ENCODE assay signal across 12 mouse cellular contexts in genomic region chr15:102547478-102547877, GRCm38 (mm10). TPM values are rescaled to one million over a fixed set of nuclear protein-coding genes. Genes with fewer than 3 reads are reported as not detected.
DNase-seq lines count a peak whose midpoint lies in the region; ATAC-seq and TF ChIP-seq lines count a peak whose summit lies in the region.
"Had no signal": no experiment of that assay in that cellular context is flagged by ENCODE, and none has a peak within 500 bp of the region (broad histone marks: within the 10 kb centered on the region; RNA-seq: fewer than 3 reads in every experiment).

No protein-coding gene starts in this region.

- H3K27ac ChIP-seq in heart, adult 2 months = peak overlapping the region; percentile 54
- no peak overlapping the region for H3K27ac ChIP-seq in heart, embryonic 11.5 days (ENCODE audit: low read depth, low read length)
- peak overlapping the region; percentile 66 for H3K27ac ChIP-seq in neural tube, embryonic 13.5 days (replicated peaks)
- peak overlapping the region; percentile 89 for H3K27ac ChIP-seq in forebrain, embryonic 14.5 days (ENCODE audit: low read depth, low read length)
- H3K27ac ChIP-seq in limb, embryonic 10.5 days = no peak overlapping the region
- H3K27ac ChIP-seq: lung, embryonic 15.5 days had no signal

- TF ChIP-seq EP300 in heart, adult 2 months (IDR thresholded peaks at IDR 0.05; ENCODE audit: insufficient read depth, low read depth, low read length) = no peak

- no peak overlapping the region for H3K4me3 ChIP-seq in heart, adult 2 months
- no peak overlapping the region for H3K4me3 ChIP-seq in heart, embryonic 11.5 days (ENCODE audit: low read depth, low read length)
- H3K4me3 ChIP-seq in neural tube, embryonic 13.5 days = no peak overlapping the region
- no peak overlapping the region for H3K4me3 ChIP-seq in forebrain, embryonic 14.5 days (ENCODE audit: low read depth, low read length)
- H3K4me3 ChIP-seq in limb, embryonic 10.5 days = no peak overlapping the region
- H3K4me3 ChIP-seq: lung, embryonic 15.5 days had no signal

- DNase-seq in heart, adult 2 months = peak in 1 of 2 experiments; percentile 38
- no peak for DNase-seq in neural tube, embryonic 10.5 days (ENCODE audit: extremely low spot score, low spot score)
- peak; percentile 65 for DNase-seq in forebrain, embryonic 14.5 days (ENCODE audit: low spot score)
- no peak for DNase-seq in liver
- no peak for DNase-seq in limb, embryonic 10.5 days (ENCODE audit: low spot score)
- DNase-seq in lung, postnatal 4 days = no peak

- TF ChIP-seq POLR2A in heart, adult 2 months (IDR thresholded peaks at IDR 0.05; ENCODE audit: insufficient read depth, low read depth, low read length) = no peak

- TF ChIP-seq CTCF in heart, adult 2 months (IDR thresholded peaks at IDR 0.05) = no peak

- intact Hi-C loops in heart, adult 2 months (cut with DNase I) = loop anchor here (5.0 kb wide), 2 partner anchors 75 to 120 kb away; no protein-coding TSS in a partner anchor

- peaks cover 9% of the 10 kb centered on the region for H3K36me3 ChIP-seq in heart, adult 2 months (ENCODE audit: control insufficient read depth, insufficient read depth, low read length)
- H3K36me3 ChIP-seq in heart, embryonic 11.5 days (ENCODE audit: control insufficient read depth, insufficient read depth, low read length) = peaks cover 18% of the 10 kb centered on the region
- peaks cover 60% of the 10 kb centered on the region for H3K36me3 ChIP-seq in neural tube, embryonic 13.5 days
- H3K36me3 ChIP-seq in forebrain, embryonic 14.5 days (ENCODE audit: control insufficient read depth, insufficient read depth, low read length) = peaks cover 35% of the 10 kb centered on the region
- H3K36me3 ChIP-seq in limb, embryonic 10.5 days = peaks cover 83% of the 10 kb centered on the region

- no peaks in the 10 kb centered on the region for H3K9me3 ChIP-seq in heart, embryonic 11.5 days (replicated peaks; ENCODE audit: control insufficient read depth, low read length)
- H3K9me3 ChIP-seq in neural tube, embryonic 13.5 days = no peaks in the 10 kb centered on the region
- no peaks in the 10 kb centered on the region for H3K9me3 ChIP-seq in forebrain, embryonic 14.5 days (replicated peaks; ENCODE audit: control insufficient read depth, low read length)
- no peaks in the 10 kb centered on the region for H3K9me3 ChIP-seq in limb, embryonic 10.5 days (replicated peaks)
- H3K9me3 ChIP-seq: lung, embryonic 15.5 days had no signal

- H3K79me2 ChIP-seq in heart, adult 2 months (replicated peaks; ENCODE audit: control insufficient read depth, insufficient read depth, low read length) = no peaks in the 10 kb centered on the region

- WGBS in heart, adult 2 months = 68% methylated on average over 3 of the region's 3 CpGs
- WGBS in heart, embryonic 11.5 days (ENCODE audit: insufficient replicate concordance) = 93% methylated on average over 3 of the region's 3 CpGs
- WGBS in neural tube, embryonic 13.5 days = 80% methylated on average over 3 of the region's 3 CpGs
- WGBS in forebrain, embryonic 14.5 days = 57% methylated on average over 3 of the region's 3 CpGs
- WGBS in limb, embryonic 10.5 days = 97% methylated on average over 3 of the region's 3 CpGs

- no peak overlapping the region for H3K4me2 ChIP-seq in heart, embryonic 11.5 days
- H3K4me2 ChIP-seq in neural tube, embryonic 13.5 days = no peak overlapping the region
- H3K4me2 ChIP-seq in forebrain, embryonic 14.5 days (ENCODE audit: low read length) = no peak overlapping the region
- H3K4me2 ChIP-seq: lung, embryonic 15.5 days had no signal

- peaks cover 6% of the 10 kb centered on the region; the same call in 1 of the 2 replicates for H3K4me1 ChIP-seq in heart, adult 2 months (ENCODE audit: control insufficient read depth, insufficient read depth, low read length)
- H3K4me1 ChIP-seq in heart, embryonic 11.5 days (ENCODE audit: control insufficient read depth, insufficient read depth, low read length) = no peaks in the 10 kb centered on the region
- peaks cover 9% of the 10 kb centered on the region; the same call in 1 of the 2 replicates for H3K4me1 ChIP-seq in neural tube, embryonic 13.5 days (replicated peaks)
- H3K4me1 ChIP-seq in forebrain, embryonic 14.5 days (ENCODE audit: control insufficient read depth, insufficient read depth, low read length) = peaks cover 11% of the 10 kb centered on the region; the same call in 1 of the 2 replicates
- H3K4me1 ChIP-seq in limb, embryonic 10.5 days = no peaks in the 10 kb centered on the region
- H3K4me1 ChIP-seq: lung, embryonic 15.5 days had no signal

- H3K27me3 ChIP-seq in heart, adult 2 months (ENCODE audit: control insufficient read depth, insufficient read depth, low read length) = no peaks in the 10 kb centered on the region
- no peaks in the 10 kb centered on the region for H3K27me3 ChIP-seq in heart, embryonic 11.5 days (ENCODE audit: control insufficient read depth, insufficient read depth, low read length)
- H3K27me3 ChIP-seq in neural tube, embryonic 13.5 days = no peaks in the 10 kb centered on the region
- H3K27me3 ChIP-seq in forebrain, embryonic 14.5 days (replicated peaks; ENCODE audit: control insufficient read depth, insufficient read depth, low read length) = no peaks in the 10 kb centered on the region
- H3K27me3 ChIP-seq in limb, embryonic 10.5 days (ENCODE audit: low read depth, poor library complexity, severe bottlenecking) = no peaks in the 10 kb centered on the region
- H3K27me3 ChIP-seq: lung, embryonic 15.5 days had no signal

- ATAC-seq in heart, embryonic 11.5 days (replicated peaks; ENCODE audit: insufficient number of reproducible peaks, low FRiP score, low TSS enrichment) = no peak
- ATAC-seq in neural tube, embryonic 13.5 days (ENCODE audit: low read depth) = no peak
- peak; percentile 80 for ATAC-seq in forebrain, embryonic 14.5 days
- ATAC-seq: inflammation-experienced regulatory T-cells, adult 6 months had no signal

- no peak overlapping the region for H3K9ac ChIP-seq in heart, adult 2 months (ENCODE audit: low read depth, low read length)
- H3K9ac ChIP-seq in heart, embryonic 11.5 days (ENCODE audit: low read depth, low read length) = no peak overlapping the region
- no peak overlapping the region for H3K9ac ChIP-seq in neural tube, embryonic 13.5 days
- no peak overlapping the region for H3K9ac ChIP-seq in forebrain, embryonic 14.5 days (ENCODE audit: low read length)
- H3K9ac ChIP-seq: lung, embryonic 15.5 days had no signal

RNA-seq across cellular contexts. Expression of gene Npff, which starts 22.7 kb away (rescaled TPM):
- total RNA-seq in heart, adult 2 months (2021) = 1 to 10 TPM in 1 of 2 experiments, under 1 TPM in 1; 0.50 to 1.4 TPM
- polyA plus RNA-seq in heart, adult 2 months (2012; rRNA removed) = 5.1 and 6.3 TPM in 2 replicates
- polyA plus RNA-seq in heart, embryonic 11.5 days (2014; fragmentation: Nextera tagmentation; extraction: Ambion mirVana) = 0.68 and 1.2 TPM in 2 replicates
- polyA plus RNA-seq in neural tube, embryonic 13.5 days (2015; fragmentation: Nextera tagmentation; extraction: Ambion mirVana) = 7.3 and 13.3 TPM in 2 replicates
- 1.3 and 1.4 TPM in 2 replicates for polyA plus RNA-seq in forebrain, embryonic 14.5 days (2014; fragmentation: Nextera tagmentation; extraction: Ambion mirVana)
- polyA plus RNA-seq in limb, embryonic 10.5 days (2016; fragmentation: Nextera tagmentation; extraction: Ambion mirVana) = 1.7 and 1.8 TPM in 2 replicates

RNA-seq across cellular contexts. Expression of gene Tarbp2, which starts 29.5 kb away (rescaled TPM):
- total RNA-seq in heart, adult 2 months (2021) = 10 to 100 TPM; 37.4 to 43.6 TPM
- polyA plus RNA-seq in heart, adult 2 months (2012; rRNA removed) = 79.2 and 85.0 TPM in 2 replicates
- 97.7 and 108 TPM in 2 replicates for polyA plus RNA-seq in heart, embryonic 11.5 days (2014; fragmentation: Nextera tagmentation; extraction: Ambion mirVana)
- 82.6 and 88.0 TPM in 2 replicates for polyA plus RNA-seq in neural tube, embryonic 13.5 days (2015; fragmentation: Nextera tagmentation; extraction: Ambion mirVana)
- 83.9 and 90.7 TPM in 2 replicates for polyA plus RNA-seq in forebrain, embryonic 14.5 days (2014; fragmentation: Nextera tagmentation; extraction: Ambion mirVana)
- polyA plus RNA-seq in limb, embryonic 10.5 days (2016; fragmentation: Nextera tagmentation; extraction: Ambion mirVana) = 143 and 150 TPM in 2 replicates

RNA-seq across cellular contexts. Expression of gene Map3k12, which starts 30.6 kb away (rescaled TPM):
- total RNA-seq in heart, adult 2 months (2021) = 1 to 10 TPM; 2.1 to 2.4 TPM
- 4.1 and 5.5 TPM in 2 replicates for polyA plus RNA-seq in heart, adult 2 months (2012; rRNA removed)
- 10.0 and 10.9 TPM in 2 replicates for polyA plus RNA-seq in heart, embryonic 11.5 days (2014; fragmentation: Nextera tagmentation; extraction: Ambion mirVana)
- 45.8 and 50.6 TPM in 2 replicates for polyA plus RNA-seq in neural tube, embryonic 13.5 days (2015; fragmentation: Nextera tagmentation; extraction: Ambion mirVana)
- polyA plus RNA-seq in forebrain, embryonic 14.5 days (2014; fragmentation: Nextera tagmentation; extraction: Ambion mirVana) = 28.6 and 36.9 TPM in 2 replicates
- polyA plus RNA-seq in limb, embryonic 10.5 days (2016; fragmentation: Nextera tagmentation; extraction: Ambion mirVana) = 23.8 and 27.7 TPM in 2 replicates

RNA-seq across cellular contexts. Expression of gene Gm10337, which starts 44.0 kb away (rescaled TPM):
- not detected for total RNA-seq in heart, adult 2 months (2021)
- not detected in 2 replicates for polyA plus RNA-seq in heart, adult 2 months (2012; rRNA removed)
- 2.7 TPM in 1 of 2 replicates, not detected in the other for polyA plus RNA-seq in heart, embryonic 11.5 days (2014; fragmentation: Nextera tagmentation; extraction: Ambion mirVana)
- 8.7 and 16.2 TPM in 2 replicates for polyA plus RNA-seq in neural tube, embryonic 13.5 days (2015; fragmentation: Nextera tagmentation; extraction: Ambion mirVana)
- polyA plus RNA-seq in forebrain, embryonic 14.5 days (2014; fragmentation: Nextera tagmentation; extraction: Ambion mirVana) = 13.4 TPM in 1 of 2 replicates, not detected in the other
- polyA plus RNA-seq in limb, embryonic 10.5 days (2016; fragmentation: Nextera tagmentation; extraction: Ambion mirVana) = 3.8 and 4.8 TPM in 2 replicates
- total RNA-seq: common myeloid progenitor, adult 5-6 weeks had no signal
- polyA plus RNA-seq: inflammation-experienced regulatory T-cells, adult 6 months; lung, embryonic 15.5 days; testis, adult 2 months had no signal

Comparison
In these comparisons a context has a peak if more than half of its experiments do, and no peak if none do; other contexts are left out.
1. H3K27ac ChIP-seq: peak in heart, adult 2 months (single experiment), neural tube, embryonic 13.5 days (single experiment) and forebrain, embryonic 14.5 days (single experiment); none in heart, embryonic 11.5 days (single experiment) and limb, embryonic 10.5 days (single experiment).